In genomic region chr2:105516267-105517133, GRCm38 (mm10) we compare ENCODE assay signal across 15 mouse cellular contexts.
A peak's percentile ranks its signal among the peaks of the same experiment; 100 is the strongest.
DNase-seq lines count a peak whose midpoint lies in the region; ATAC-seq lines count a peak whose summit lies in the region.
"Had no signal": no experiment of that assay in that cellular context is flagged by ENCODE, and none has a peak within 500 bp of the region (broad histone marks: within the 10 kb centered on the region; RNA-seq: fewer than 3 reads in every experiment).

No protein-coding gene starts in this region.

- H3K9ac ChIP-seq in kidney, embryonic 14.5 days (ENCODE audit: low read depth, low read length) = no peak overlapping the region
- H3K9ac ChIP-seq in hindbrain, embryonic 12.5 days = no peak overlapping the region
- H3K9ac ChIP-seq in midbrain, embryonic 16.5 days (ENCODE audit: low read depth, low read length) = no peak overlapping the region
- H3K9ac ChIP-seq: liver, embryonic 14.5 days; stomach, embryonic 15.5 days had no signal

- DNase-seq in kidney, adult 8-10 months = no peak
- DNase-seq in embryonic facial prominence, embryonic 10.5 days (ENCODE audit: low spot score) = peak; percentile 11
- no peak for DNase-seq in left cerebral cortex, postnatal 36 days (ENCODE audit: low spot score in 2 of 2)
- no peak for DNase-seq in spleen, adult 12 weeks (ENCODE audit: low spot score)
- DNase-seq: adrenal gland, postnatal 10 days; cerebellum, adult 9-10 months; heart, postnatal 4 days; layer of hippocampus, adult 9-11 months had no signal

- no peak overlapping the region for H3K4me3 ChIP-seq in kidney, embryonic 14.5 days (ENCODE audit: low read length)
- no peak overlapping the region for H3K4me3 ChIP-seq in embryonic facial prominence, embryonic 10.5 days
- no peak overlapping the region for H3K4me3 ChIP-seq in hindbrain, embryonic 12.5 days
- no peak overlapping the region for H3K4me3 ChIP-seq in midbrain, embryonic 16.5 days (ENCODE audit: low read depth, low read length)
- H3K4me3 ChIP-seq: megakaryocyte, embryonic 14.5 days; stomach, embryonic 15.5 days had no signal

- no peaks in the 10 kb centered on the region for H3K4me1 ChIP-seq in kidney, embryonic 14.5 days (ENCODE audit: control insufficient read depth, insufficient read depth, low read length)
- H3K4me1 ChIP-seq in embryonic facial prominence, embryonic 10.5 days = peaks cover 16% of the 10 kb centered on the region
- H3K4me1 ChIP-seq in hindbrain, embryonic 12.5 days = peaks cover 13% of the 10 kb centered on the region
- peaks cover 5% of the 10 kb centered on the region for H3K4me1 ChIP-seq in midbrain, embryonic 16.5 days (ENCODE audit: control insufficient read depth, insufficient read depth, low read length)
- H3K4me1 ChIP-seq: megakaryocyte, embryonic 14.5 days; stomach, embryonic 15.5 days had no signal

- intact Hi-C loops in left cerebral cortex, postnatal 36 days (cut with DNase I) = no loop called here

- no peak overlapping the region for H3K4me2 ChIP-seq in kidney, embryonic 14.5 days (replicated peaks; ENCODE audit: low read depth, low read length)
- no peak overlapping the region for H3K4me2 ChIP-seq in hindbrain, embryonic 12.5 days (replicated peaks)
- H3K4me2 ChIP-seq in midbrain, embryonic 16.5 days (ENCODE audit: low read length) = no peak overlapping the region
- H3K4me2 ChIP-seq: stomach, embryonic 15.5 days had no signal

- H3K27me3 ChIP-seq in kidney, embryonic 14.5 days (ENCODE audit: control insufficient read depth, insufficient read depth, low read length) = no peaks in the 10 kb centered on the region
- peaks cover 4% of the 10 kb centered on the region; the same call in 1 of the 2 replicates for H3K27me3 ChIP-seq in embryonic facial prominence, embryonic 10.5 days (replicated peaks; ENCODE audit: low read depth, poor library complexity, severe bottlenecking)
- H3K27me3 ChIP-seq in hindbrain, embryonic 12.5 days = peaks cover 45% of the 10 kb centered on the region
- H3K27me3 ChIP-seq in midbrain, embryonic 16.5 days (ENCODE audit: control insufficient read depth, insufficient read depth, low read depth, low read length) = no peaks in the 10 kb centered on the region; the same call in none of the 2 replicates
- H3K27me3 ChIP-seq: megakaryocyte, embryonic 14.5 days; stomach, embryonic 15.5 days had no signal

- 58% methylated on average over 6 of the region's 6 CpGs for WGBS in kidney, embryonic 14.5 days
- WGBS in embryonic facial prominence, embryonic 10.5 days = 58% methylated on average over 6 of the region's 6 CpGs
- 47% methylated on average over 6 of the region's 6 CpGs for WGBS in hindbrain, embryonic 12.5 days
- WGBS in midbrain, embryonic 16.5 days = 31% methylated on average over 6 of the region's 6 CpGs

- 0 out of 2 replicates have a peak, but pooled peaks have one; percentile 40 for ATAC-seq in kidney, embryonic 14.5 days (ENCODE audit: low FRiP score, low TSS enrichment)
- peak; percentile 85 for ATAC-seq in hindbrain, embryonic 12.5 days (ENCODE audit: low FRiP score)
- ATAC-seq in midbrain, embryonic 16.5 days = peak; percentile 76
- no peak for ATAC-seq in activated CD4-positive, CD25-positive, alpha-beta regulatory T cell, adult 4 months

- no peak overlapping the region for H3K27ac ChIP-seq in kidney, embryonic 14.5 days (ENCODE audit: low read depth, low read length)
- no peak overlapping the region for H3K27ac ChIP-seq in embryonic facial prominence, embryonic 10.5 days (replicated peaks)
- H3K27ac ChIP-seq in hindbrain, embryonic 12.5 days = no peak overlapping the region
- no peak overlapping the region for H3K27ac ChIP-seq in midbrain, embryonic 16.5 days (ENCODE audit: low read length)
- H3K27ac ChIP-seq: liver, embryonic 14.5 days; stomach, embryonic 15.5 days had no signal

- H3K9me3 ChIP-seq in kidney, embryonic 14.5 days (ENCODE audit: control insufficient read depth, low read length) = no peaks in the 10 kb centered on the region
- no peaks in the 10 kb centered on the region for H3K9me3 ChIP-seq in embryonic facial prominence, embryonic 10.5 days
- 0 out of 2 replicates have a peak, but pooled peaks cover 4% of the 10 kb centered on the region for H3K9me3 ChIP-seq in hindbrain, embryonic 12.5 days (replicated peaks)
- H3K9me3 ChIP-seq in midbrain, embryonic 16.5 days (replicated peaks; ENCODE audit: control insufficient read depth, low read length, poor library complexity, severe bottlenecking) = no peaks in the 10 kb centered on the region
- H3K9me3 ChIP-seq: stomach, embryonic 15.5 days had no signal

- H3K36me3 ChIP-seq in kidney, embryonic 14.5 days (ENCODE audit: control insufficient read depth, insufficient read depth, low read length) = no peaks in the 10 kb centered on the region
- H3K36me3 ChIP-seq in embryonic facial prominence, embryonic 10.5 days (replicated peaks) = no peaks in the 10 kb centered on the region
- no peaks in the 10 kb centered on the region for H3K36me3 ChIP-seq in hindbrain, embryonic 12.5 days
- H3K36me3 ChIP-seq in midbrain, embryonic 16.5 days (ENCODE audit: control insufficient read depth, insufficient read depth, low read length) = no peaks in the 10 kb centered on the region
- H3K36me3 ChIP-seq: stomach, embryonic 15.5 days had no signal
